Mouse (Mus musculus) brain, adult 2 months (tissue): ENCODE results near the gene Serpinb6e.

Source experiments
- DNase-seq: peaks from one replicate; pipeline ENCODE4 v3.0.0; 2011; ENCODE audit warnings: low read depth, low spot score

The Serpinb6e gene

GRCm38 (mm10) chr13:33843308-33843707, at the start of gene Serpinb6e:
Gene Serpinb6e, minus strand, starts transcription at chr13:33843408.
- no peak for DNase-seq

DNA sequence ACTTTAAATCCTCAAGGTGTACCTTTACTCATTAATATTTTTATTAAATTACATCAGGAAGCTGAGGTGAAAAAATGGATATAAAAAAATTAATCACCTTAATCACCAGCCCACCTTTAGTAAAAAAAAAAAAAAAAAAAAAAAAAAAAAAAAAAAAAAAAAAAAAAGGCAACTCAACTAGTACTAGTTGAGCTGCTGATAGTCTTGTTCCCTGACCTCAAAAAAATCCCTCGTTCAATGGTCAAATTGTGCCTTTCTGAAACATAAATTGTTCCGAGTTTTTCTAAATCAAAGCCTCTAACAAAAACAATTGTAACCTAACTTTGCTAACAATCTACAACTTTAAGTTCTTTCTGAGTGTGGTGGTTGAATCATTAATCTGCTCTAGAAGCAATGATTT, 12.5 kb downstream of the Serpinb6e start:
- no peak for DNase-seq

DNA sequence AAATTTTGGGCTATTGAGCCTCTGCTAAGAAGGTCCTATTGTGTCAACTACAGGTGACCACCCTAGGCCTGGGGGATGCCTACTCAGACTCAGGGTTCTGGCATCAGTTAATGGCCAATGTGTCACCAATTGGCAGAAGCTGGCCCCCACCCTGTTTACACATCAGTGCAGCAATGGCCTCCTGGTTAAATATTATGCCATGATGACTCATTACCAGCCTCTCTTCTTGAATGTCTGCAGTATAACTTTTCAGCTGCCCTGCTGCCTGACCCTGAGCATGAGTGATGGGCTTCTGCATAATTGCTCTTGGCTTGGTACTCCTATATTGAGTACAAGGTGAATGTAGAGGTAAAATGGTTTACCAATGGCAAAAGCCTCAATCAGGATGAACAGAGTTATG, 19.8 kb downstream of the Serpinb6e start:
- DNase-seq: no peak

DNA sequence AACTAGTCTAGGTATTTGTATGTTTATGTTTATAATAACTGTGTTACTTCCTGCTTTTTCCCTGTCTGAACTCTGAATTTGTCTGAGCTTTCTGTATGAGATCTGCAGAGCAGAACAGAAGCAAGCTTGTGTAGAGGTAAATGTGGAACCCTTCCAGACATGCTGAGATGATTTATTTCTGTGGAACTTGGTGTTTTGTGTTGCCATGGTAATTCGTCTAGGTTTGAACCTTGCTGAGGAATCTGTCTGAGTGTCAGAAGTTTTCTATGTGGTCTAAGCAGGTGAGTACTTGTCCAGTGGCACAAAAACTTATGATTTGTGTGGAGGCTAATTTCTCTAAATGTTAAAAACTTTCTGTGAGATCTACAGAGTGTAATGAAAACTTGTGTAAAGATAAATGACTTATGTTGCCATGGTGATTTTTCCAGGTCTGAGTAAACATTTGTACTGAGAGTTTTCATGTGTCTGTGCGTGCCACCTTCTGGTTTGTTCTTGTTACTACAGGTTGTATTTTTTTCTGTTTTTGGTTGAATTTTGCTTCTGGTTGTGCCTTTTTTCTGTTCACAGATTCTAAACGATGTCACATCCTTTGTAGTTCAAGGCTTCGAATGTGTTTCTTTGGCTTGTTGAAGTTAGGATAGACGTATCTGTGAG, 21.6 kb downstream of the Serpinb6e start:
- DNase-seq: peak; percentile 24
